Mouse (Mus musculus) sigmoid colon, adult 10 weeks (tissue): Measurements from ENCODE around the gene Fzr1. TPM values are rescaled to one million over a fixed set of nuclear protein-coding genes. Genes with fewer than 3 reads are reported as not detected.

Experiments used
- polyA plus RNA-seq: library from polyadenylated mRNA; stranded (reverse); fragments of 350-450 nt; fragmentation: Illumina TruSeq; extraction: RNeasy Lipid Tissue Mini Kit (QIAGEN cat#74804); gene quantifications from one replicate; pipeline ENCODE4 v1.2.3, GENCODE M21; 2014; ENCODE audit warnings: low read depth, low replicate concordance

Gene Fzr1
- polyA plus RNA-seq: 0.19 TPM

GRCm38 (mm10) chr10:81377793-81378552 lies at the start of gene Fzr1:
Gene Fzr1, minus strand, starts transcription at chr10:81378516.

GRCm38 (mm10) chr10:81392781-81393185 lies 14.5 kb upstream of the Fzr1 start, which contains the start of gene Smim24:
Gene Smim24, plus strand, starts transcription at chr10:81393051.

DNA sequence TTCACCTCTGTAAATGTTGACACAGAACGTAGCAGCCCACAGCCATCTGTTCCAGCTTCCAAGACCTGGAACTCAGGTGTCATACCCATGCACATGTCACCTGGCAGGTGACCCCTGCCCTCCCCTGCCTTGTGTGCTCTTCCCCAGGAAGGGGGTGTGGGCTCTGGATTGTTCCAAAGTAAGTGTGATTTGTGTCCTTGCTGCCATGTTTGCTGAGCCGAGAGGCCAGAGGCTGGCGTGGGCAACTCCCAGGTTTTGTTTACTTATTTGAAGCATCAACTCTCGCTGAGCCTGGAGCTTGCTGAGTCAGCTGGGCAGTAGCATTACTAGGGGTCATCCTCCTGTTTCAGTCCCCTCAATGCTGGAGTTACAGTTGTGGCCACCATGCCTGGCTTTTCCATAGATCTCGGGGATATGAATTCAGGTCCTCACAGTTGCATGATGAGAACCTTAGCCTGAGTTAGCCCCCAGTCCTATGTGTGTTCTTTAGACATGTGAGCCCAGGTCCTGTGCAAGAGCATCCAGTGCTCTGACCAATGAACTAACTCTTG lies 10.3 kb upstream of the Fzr1 start, which contains the start of gene Gm48552:
Gm48552 (plus strand) TSS at position 501 of the 551 bp plus-strand sequence.

GRCm38 (mm10) chr10:81383802-81384604 lies 5.7 kb upstream of the Fzr1 start, which contains the start of the genes Dohh and Gm48551:
Gene Dohh, plus strand, starts transcription at chr10:81384428.
Gene Gm48551, plus strand, starts transcription at chr10:81384466.

DNA sequence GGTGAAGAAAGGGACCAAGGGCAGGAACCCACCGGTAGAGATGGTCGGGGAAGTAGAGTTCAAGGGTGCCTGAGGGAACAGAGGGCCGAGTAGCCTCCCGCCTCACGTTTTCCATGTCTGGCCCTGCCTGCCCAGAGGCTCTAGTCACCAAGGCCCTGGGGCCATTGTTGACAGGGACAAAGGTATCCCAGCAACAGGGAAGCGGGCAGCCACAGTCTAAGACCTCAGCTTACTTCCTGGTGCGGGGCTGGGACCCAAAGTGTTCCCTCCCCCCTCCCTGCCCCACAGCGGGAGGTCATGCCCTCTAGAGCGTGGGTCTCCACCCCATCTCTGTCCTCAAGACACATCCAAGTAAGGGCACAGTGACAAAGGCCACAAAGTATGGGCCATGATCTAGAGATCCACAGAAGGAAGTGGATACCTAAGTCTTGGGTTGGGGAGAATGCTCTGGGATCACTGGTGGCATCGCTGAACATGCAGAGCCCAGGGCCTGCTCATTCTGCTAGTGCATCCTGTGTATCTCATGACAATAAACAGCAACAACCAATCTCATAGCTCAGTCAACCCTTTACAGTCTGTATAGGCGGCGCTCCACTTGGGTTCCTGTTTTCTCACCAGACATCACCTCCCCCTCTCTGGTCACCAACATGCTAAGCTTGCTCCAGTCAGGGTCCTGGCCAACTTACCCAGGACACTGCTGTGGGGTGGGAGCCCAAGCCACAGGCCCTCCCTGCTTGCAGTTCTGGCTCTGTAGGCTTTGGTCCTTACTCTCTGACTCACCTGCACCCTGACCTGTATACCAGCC lies 12.4 kb downstream of the Fzr1 start, which contains the start of gene 4930404N11Rik:
4930404N11Rik (minus strand) TSS at position 145 of the 805 bp plus-strand sequence.

GRCm38 (mm10) chr10:81356991-81357844 lies 21.1 kb downstream of the Fzr1 start, which contains the start of gene Mfsd12:
Gene Mfsd12, plus strand, starts transcription at chr10:81357491.

GRCm38 (mm10) chr10:81350351-81351063 lies 27.8 kb downstream of the Fzr1 start, which contains the start of gene Hmg20b:
Gene Hmg20b, minus strand, starts transcription at chr10:81350480.

DNA sequence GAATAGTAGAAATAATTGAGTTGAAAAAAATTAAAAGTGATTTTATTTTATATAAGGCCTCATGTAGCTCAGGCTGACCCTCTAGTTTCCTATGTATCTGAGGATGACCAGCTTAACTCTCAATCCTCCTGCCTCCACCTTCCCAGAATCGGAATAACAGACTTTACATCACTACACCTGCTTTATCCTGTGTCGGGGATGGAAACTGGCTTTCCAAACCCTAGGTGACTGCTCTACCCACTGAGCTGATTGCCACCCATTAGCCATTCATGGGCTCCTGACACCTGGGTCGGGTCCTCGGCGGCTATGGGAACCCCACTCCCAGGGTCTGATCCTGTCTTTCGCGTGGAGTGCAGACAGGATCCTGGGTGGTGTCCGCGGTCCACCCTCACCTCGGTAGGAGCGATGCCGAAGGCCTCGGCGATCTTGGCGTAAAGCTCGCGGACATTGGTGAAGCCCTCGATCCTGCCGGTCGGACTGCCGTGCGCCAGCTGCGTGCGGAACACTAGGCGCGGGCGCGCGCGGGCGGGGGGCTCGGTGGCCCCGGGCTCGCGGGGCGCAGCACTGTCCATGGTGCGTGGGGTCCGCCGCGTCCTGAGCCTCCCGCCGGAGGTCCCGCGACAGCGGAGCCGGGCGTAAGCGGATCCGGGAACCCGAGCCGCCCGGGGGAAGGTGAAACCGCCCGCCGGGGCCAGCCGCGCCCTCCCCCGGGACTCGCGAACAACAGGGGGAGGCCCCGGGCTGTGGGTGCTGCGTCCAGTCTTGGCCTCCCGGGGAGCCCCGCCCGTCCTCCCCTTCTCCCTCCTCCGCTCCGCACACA lies 35.4 kb downstream of the Fzr1 start, which contains the start of gene Gipc3:
Gipc3 (minus strand) TSS at position 581 of the 820 bp plus-strand sequence.

DNA sequence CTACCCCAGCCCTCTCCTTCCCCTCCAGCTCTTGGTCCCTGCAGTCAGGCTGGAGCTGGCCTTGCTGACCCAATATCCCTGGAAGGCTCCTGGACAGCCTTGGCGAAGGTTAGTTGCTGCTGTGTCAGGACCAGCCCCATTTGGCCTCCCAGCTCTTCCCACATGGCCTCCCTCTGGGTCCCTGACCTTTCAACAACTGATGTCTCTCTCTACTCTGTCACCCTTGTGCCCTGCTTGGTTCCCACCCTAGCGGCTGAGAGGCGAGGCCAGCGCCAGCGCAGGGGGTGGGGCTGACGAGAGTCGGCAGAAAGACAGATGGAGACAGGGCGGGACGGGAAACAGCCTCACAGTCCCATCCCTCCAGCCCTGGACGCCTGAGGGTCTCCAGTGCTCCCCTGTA lies 49.9 kb downstream of the Fzr1 start, which contains the start of gene Tbxa2r:
Tbxa2r (plus strand) TSS at position 346 of the 400 bp plus-strand sequence.

GRCm38 (mm10) chr10:81320550-81321347 lies 57.6 kb downstream of the Fzr1 start, which contains the start of gene Cactin:
Gene Cactin, plus strand, starts transcription at chr10:81321103.

Other genes starting within 250 kb of the Fzr1 start
- gene Zbtb7a, start 243.3 kb downstream of the Fzr1 start, polyA plus RNA-seq: 48.6 TPM
- not detected for gene Pias4, start 210.6 kb downstream of the Fzr1 start, polyA plus RNA-seq
- gene Eef2, start 201.9 kb downstream of the Fzr1 start, polyA plus RNA-seq: 12.4 TPM
- gene Dapk3, start 195.5 kb downstream of the Fzr1 start, polyA plus RNA-seq: not detected
- not detected for gene 4930442H23Rik, start 194.7 kb downstream of the Fzr1 start, polyA plus RNA-seq
- gene Nmrk2, start 176.5 kb downstream of the Fzr1 start, polyA plus RNA-seq: not detected
- 0.19 TPM for gene Atcay, start 147.7 kb downstream of the Fzr1 start, polyA plus RNA-seq
- 0.63 TPM for gene Zfr2, start 145.4 kb downstream of the Fzr1 start, polyA plus RNA-seq
- not detected for gene Matk, start 125.6 kb downstream of the Fzr1 start, polyA plus RNA-seq
- 1.2 TPM for gene Mrpl54, start 111.6 kb downstream of the Fzr1 start, polyA plus RNA-seq
- gene Apba3, start 111.6 kb downstream of the Fzr1 start, polyA plus RNA-seq: not detected
- gene Tjp3, start 86.9 kb downstream of the Fzr1 start, polyA plus RNA-seq: 7.8 TPM
- 2.6 TPM for gene Pip5k1c, start 85.6 kb downstream of the Fzr1 start, polyA plus RNA-seq
- gene Cactin, start 57.4 kb downstream of the Fzr1 start, polyA plus RNA-seq: 0.16 TPM
- not detected for gene Tbxa2r, start 49.8 kb downstream of the Fzr1 start, polyA plus RNA-seq
- gene Gipc3, start 35.2 kb downstream of the Fzr1 start, polyA plus RNA-seq: not detected
- gene Hmg20b, start 28.0 kb downstream of the Fzr1 start, polyA plus RNA-seq: 11.0 TPM
- 0.13 TPM for gene Mfsd12, start 21.0 kb downstream of the Fzr1 start, polyA plus RNA-seq
- gene 4930404N11Rik, start 12.7 kb downstream of the Fzr1 start, polyA plus RNA-seq: not detected
- not detected for gene Dohh, start 5.9 kb upstream of the Fzr1 start, polyA plus RNA-seq
- 0.32 TPM for gene Gm48551, start 6.0 kb upstream of the Fzr1 start, polyA plus RNA-seq
- not detected for gene Gm48552, start 10.5 kb upstream of the Fzr1 start, polyA plus RNA-seq
- 21.2 TPM for gene Smim24, start 14.5 kb upstream of the Fzr1 start, polyA plus RNA-seq
- 8.2 TPM for gene Nfic, start 77.1 kb upstream of the Fzr1 start, polyA plus RNA-seq
- gene Celf5, start 104.2 kb upstream of the Fzr1 start, polyA plus RNA-seq: 3.1 TPM
- gene Ncln, start 117.9 kb upstream of the Fzr1 start, polyA plus RNA-seq: not detected
- gene S1pr4, start 121.6 kb upstream of the Fzr1 start, polyA plus RNA-seq: not detected
- not detected for gene Gna15, start 145.7 kb upstream of the Fzr1 start, polyA plus RNA-seq
- gene Gna11, start 166.7 kb upstream of the Fzr1 start, polyA plus RNA-seq: 8.6 TPM
- 16.2 TPM for gene Aes, start 181.0 kb upstream of the Fzr1 start, polyA plus RNA-seq
- 1.1 TPM for gene Tle2, start 196.0 kb upstream of the Fzr1 start, polyA plus RNA-seq
- 2.0 TPM for gene Tle6, start 222.6 kb upstream of the Fzr1 start, polyA plus RNA-seq
- gene BC025920, start 227.8 kb upstream of the Fzr1 start, polyA plus RNA-seq: 3.1 TPM
- gene Sirt6, start 249.3 kb upstream of the Fzr1 start, polyA plus RNA-seq: not detected